Mouse (Mus musculus) heart, embryonic 11.5 days (tissue): ENCODE results near the gene Svop. TPM values are rescaled to one million over a fixed set of nuclear protein-coding genes. Genes with fewer than 3 reads are reported as not detected.

Experiments
- ATAC-seq: fragments of 200-750 bp; cut with Nextera tagmentation; replicated peaks from 2 replicates; pipeline ENCODE4 v1.8.0; 2017; ENCODE audit warnings: moderate library complexity; ENCODE audit not compliant: insufficient number of reproducible peaks, low FRiP score, low TSS enrichment
- H3K27ac ChIP-seq: fragments of 300-500 bp; sonication (generic); 2 replicates; pipeline ENCODE4 v1.5.1; 2014; ENCODE audit warnings: mild to moderate bottlenecking, low read depth, low read length
- H3K27me3 ChIP-seq: fragments of 300-500 bp; sonication (generic); 2 replicates; pipeline ENCODE4 v1.6.1; 2014; ENCODE audit warnings: mild to moderate bottlenecking, low read length, mixed read lengths; ENCODE audit not compliant: control insufficient read depth, insufficient read depth
- H3K36me3 ChIP-seq: fragments of 300-500 bp; sonication (generic); 2 replicates; pipeline ENCODE4 v1.6.1; 2014; ENCODE audit warnings: mild to moderate bottlenecking, low read length, moderate library complexity, mixed read lengths; ENCODE audit not compliant: control insufficient read depth, insufficient read depth
- H3K4me1 ChIP-seq: fragments of 300-500 bp; sonication (generic); 2 replicates; pipeline ENCODE4 v1.6.1; 2014; ENCODE audit warnings: low read length; ENCODE audit not compliant: control insufficient read depth, insufficient read depth
- H3K4me2 ChIP-seq: fragments of 300-500 bp; sonication (generic); 2 replicates; pipeline ENCODE4 v1.6.1; 2014; ENCODE audit warnings: mild to moderate bottlenecking, moderate library complexity
- H3K4me3 ChIP-seq: fragments of 300-500 bp; sonication (generic); 2 replicates; pipeline ENCODE4 v1.5.1; 2014; ENCODE audit warnings: low read depth, low read length
- H3K9ac ChIP-seq: fragments of 300-500 bp; sonication (generic); 2 replicates; pipeline ENCODE4 v1.6.1; 2014; ENCODE audit warnings: mild to moderate bottlenecking, low read depth, low read length, moderate library complexity
- H3K9me3 ChIP-seq: fragments of 300-500 bp; sonication (generic); replicated peaks from 2 replicates; pipeline ENCODE4 v1.6.1; 2016; ENCODE audit warnings: low read length; ENCODE audit not compliant: control insufficient read depth
- WGBS: fragments of 180-500 bp; shearing (Covaris S2); extraction: QIAGEN DNeasy Blood & Tissue Kit; methylation state at CpG from one replicate; pipeline ENCODE4 v1.1.7; 2014; ENCODE audit not compliant: insufficient replicate concordance; 5-methylcytosine and 5-hydroxymethylcytosine counted together
- polyA plus RNA-seq: library from polyadenylated mRNA; unstranded; fragments of >200 nt; fragmentation: Nextera tagmentation; extraction: Ambion mirVana; gene quantifications from 2 replicates; pipeline ENCODE4 v1.2.1, GENCODE M21; 2014

Gene Svop
- polyA plus RNA-seq, 1 experiment from 2014 or later: not detected

DNA sequence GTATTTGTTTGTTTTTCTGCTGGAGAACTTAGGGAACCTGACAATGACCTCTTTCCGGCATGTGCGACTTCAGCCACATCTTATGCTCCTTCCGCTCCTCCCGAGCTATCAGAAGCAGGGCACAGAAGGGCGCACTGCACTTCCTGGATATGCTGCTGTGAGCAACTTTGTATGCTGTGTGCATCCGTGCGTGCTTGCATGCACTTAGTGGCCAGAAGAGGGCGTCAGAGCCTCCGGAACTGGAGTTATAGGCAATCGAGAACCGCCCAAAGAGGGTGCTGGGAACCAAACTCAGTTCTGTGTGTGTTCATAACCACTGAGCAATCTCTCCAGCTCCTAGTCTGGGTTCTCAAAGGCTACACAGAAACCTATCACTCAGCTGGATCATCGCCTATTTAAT, 60.7 kb downstream of the Svop start:
- Histone ChIP-seq H3K27ac (no peak overlapping the region), H3K36me3 (no peaks in the 10 kb centered on the region), H3K4me1 (no peaks in the 10 kb centered on the region), H3K9ac (no peak overlapping the region), H3K4me3 (no peak overlapping the region), H3K4me2 (no peak overlapping the region), H3K27me3 (peaks cover 4% of the 10 kb centered on the region; the same call in 1 of the 2 replicates), H3K9me3 (no peaks in the 10 kb centered on the region)
- 87% methylated on average over 12 of the region's 12 CpGs for WGBS
- no peak for ATAC-seq

- Histone ChIP-seq H3K4me3 (no peak overlapping the region), H3K9me3 (no peaks in the 10 kb centered on the region), H3K27me3 (peaks cover 4% of the 10 kb centered on the region; the same call in 1 of the 2 replicates), H3K27ac (no peak overlapping the region), H3K4me2 (no peak overlapping the region), H3K4me1 (no peaks in the 10 kb centered on the region), H3K36me3 (no peaks in the 10 kb centered on the region), H3K9ac (no peak overlapping the region)
- no peak for ATAC-seq
- WGBS: 83% methylated on average over 12 of the region's 12 CpGs
These were observed 63.3 kb downstream of the Svop start for GRCm38 (mm10) chr5:114028111-114028510.

GRCm38 (mm10) chr5:114027217-114027944, 64.0 kb downstream of the Svop start:
- no peak overlapping the region for H3K9ac ChIP-seq
- no peak overlapping the region for H3K27ac ChIP-seq
- no peak overlapping the region for H3K4me2 ChIP-seq
- H3K27me3 ChIP-seq: peaks cover 4% of the 10 kb centered on the region; the same call in 1 of the 2 replicates
- no peaks in the 10 kb centered on the region for H3K36me3 ChIP-seq
- H3K4me1 ChIP-seq: no peaks in the 10 kb centered on the region
- H3K9me3 ChIP-seq: no peaks in the 10 kb centered on the region
- H3K4me3 ChIP-seq: no peak overlapping the region
- no peak for ATAC-seq
- WGBS: 81% methylated on average over 12 of the region's 12 CpGs

GRCm38 (mm10) chr5:114024885-114025284, 66.5 kb downstream of the Svop start:
- Histone ChIP-seq H3K27me3 (peaks cover 4% of the 10 kb centered on the region; the same call in 1 of the 2 replicates), H3K4me3 (no peak overlapping the region), H3K4me1 (no peaks in the 10 kb centered on the region), H3K36me3 (no peaks in the 10 kb centered on the region), H3K27ac (no peak overlapping the region), H3K9me3 (no peaks in the 10 kb centered on the region), H3K9ac (no peak overlapping the region), H3K4me2 (no peak overlapping the region)
- WGBS: 19% methylated on average over 7 of the region's 10 CpGs
- ATAC-seq: no peak

DNA sequence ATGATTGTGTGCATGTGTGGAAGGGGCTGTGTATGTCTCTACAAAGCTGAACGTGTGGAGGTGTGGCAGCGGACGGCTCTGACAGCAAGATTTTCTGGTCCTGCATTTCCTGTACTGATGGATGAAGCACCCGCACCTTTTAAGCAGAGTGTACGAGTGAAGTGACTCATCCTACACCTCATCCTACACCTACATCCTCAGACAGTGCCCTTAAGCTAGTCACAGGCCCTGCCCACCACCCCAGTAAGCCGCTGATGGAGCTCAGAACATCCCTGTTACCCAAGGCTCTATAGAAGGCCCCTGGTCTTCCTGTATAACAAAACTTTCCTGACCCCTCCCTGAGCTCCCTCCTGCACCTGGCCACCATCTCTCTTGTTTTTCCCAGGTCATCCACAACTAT, 67.0 kb downstream of the Svop start:
- 51% methylated on average over 6 of the region's 6 CpGs for WGBS
- no peaks in the 10 kb centered on the region for H3K4me1 ChIP-seq
- H3K9ac ChIP-seq: no peak overlapping the region
- H3K4me3 ChIP-seq: no peak overlapping the region
- no peak for ATAC-seq
- no peaks in the 10 kb centered on the region for H3K36me3 ChIP-seq
- no peaks in the 10 kb centered on the region for H3K9me3 ChIP-seq
- H3K27ac ChIP-seq: no peak overlapping the region
- H3K4me2 ChIP-seq: no peak overlapping the region
- H3K27me3 ChIP-seq: peaks cover 4% of the 10 kb centered on the region; the same call in 1 of the 2 replicates

- WGBS: 60% methylated on average over 7 of the region's 7 CpGs
- H3K4me2 ChIP-seq: no peak overlapping the region
These were observed 76.2 kb downstream of the Svop start for GRCm38 (mm10) chr5:114015121-114015520.

GRCm38 (mm10) chr5:114009049-114009448, 82.3 kb downstream of the Svop start:
- H3K9ac ChIP-seq: no peak overlapping the region
- 58% methylated on average over 4 of the region's 4 CpGs for WGBS

More at GRCm38 (mm10) chr5:114015121-114015520, 76.2 kb downstream of the Svop start:
- Histone ChIP-seq H3K27ac (no peak overlapping the region), H3K36me3 (no peaks in the 10 kb centered on the region), H3K4me3 (no peak overlapping the region), H3K9ac (no peak overlapping the region), H3K27me3 (no peaks in the 10 kb centered on the region), H3K4me1 (no peaks in the 10 kb centered on the region), H3K9me3 (no peaks in the 10 kb centered on the region)
- no peak for ATAC-seq

GRCm38 (mm10) chr5:114007753-114008453, 83.5 kb downstream of the Svop start:
- Histone ChIP-seq H3K4me3 (no peak overlapping the region), H3K36me3 (no peaks in the 10 kb centered on the region), H3K27ac (no peak overlapping the region), H3K27me3 (peaks cover 2% of the 10 kb centered on the region; the same call in 1 of the 2 replicates), H3K9me3 (no peaks in the 10 kb centered on the region), H3K4me2 (no peak overlapping the region), H3K9ac (no peak overlapping the region), H3K4me1 (no peaks in the 10 kb centered on the region)
- no peak for ATAC-seq
- 74% methylated on average over 12 of the region's 12 CpGs for WGBS

More at GRCm38 (mm10) chr5:114009049-114009448, 82.3 kb downstream of the Svop start:
- H3K27ac ChIP-seq: no peak overlapping the region
- no peak for ATAC-seq
- H3K36me3 ChIP-seq: no peaks in the 10 kb centered on the region
- H3K4me1 ChIP-seq: no peaks in the 10 kb centered on the region
- H3K27me3 ChIP-seq: peaks cover 2% of the 10 kb centered on the region; the same call in 1 of the 2 replicates
- no peak overlapping the region for H3K4me2 ChIP-seq
- no peaks in the 10 kb centered on the region for H3K9me3 ChIP-seq
- H3K4me3 ChIP-seq: no peak overlapping the region
